Mouse (Mus musculus) hindbrain, postnatal 0 days (tissue): ENCODE results near the gene Rimbp2. TPM values are rescaled to one million over a fixed set of nuclear protein-coding genes. Genes with fewer than 3 reads are reported as not detected.
"Not testable (repeated sequence)": the region's sequence is repeated elsewhere in the genome, so short reads cannot be mapped to it uniquely, and the experiment has no call there.

Experiments
- ATAC-seq: fragments of 200-750 bp; cut with Nextera tagmentation; 2 replicates; pipeline ENCODE4 v1.8.0; 2017; ENCODE audit warnings: mild to moderate bottlenecking, moderate TSS enrichment, moderate library complexity
- DNase-seq: peaks from one replicate; pipeline ENCODE4 v3.0.0-alpha.2; 2015; ENCODE audit warnings: low spot score
- H3K27ac ChIP-seq: fragments of 300-500 bp; sonication (generic); 2 replicates; pipeline ENCODE4 v1.5.1; 2014; ENCODE audit warnings: mild to moderate bottlenecking
- H3K27me3 ChIP-seq: fragments of 300-500 bp; sonication (generic); 2 replicates; pipeline ENCODE4 v1.6.1; 2014; ENCODE audit warnings: low read length, mixed read lengths; ENCODE audit not compliant: insufficient read depth
- H3K36me3 ChIP-seq: fragments of 300-500 bp; sonication (generic); 2 replicates; pipeline ENCODE4 v1.6.1; 2014; ENCODE audit warnings: low read length, mixed read lengths; ENCODE audit not compliant: insufficient read depth
- H3K4me1 ChIP-seq: fragments of 300-500 bp; sonication (generic); 2 replicates; pipeline ENCODE4 v1.6.1; 2014; ENCODE audit warnings: antibody characterized with exemption, low read length, mixed read lengths; ENCODE audit not compliant: insufficient read depth
- H3K4me2 ChIP-seq: fragments of 300-500 bp; sonication (generic); 2 replicates; pipeline ENCODE4 v1.6.1; 2014; ENCODE audit warnings: low read depth, mild to moderate bottlenecking, low read length, moderate library complexity, mixed read lengths
- H3K4me3 ChIP-seq: fragments of 300-500 bp; sonication (generic); 2 replicates; pipeline ENCODE4 v1.5.1; 2014; ENCODE audit warnings: low read length
- H3K9ac ChIP-seq: fragments of 300-500 bp; sonication (generic); replicated peaks from 2 replicates; pipeline ENCODE4 v1.6.1; 2014; ENCODE audit warnings: mild to moderate bottlenecking, low read length, moderate library complexity, mixed read lengths
- H3K9me3 ChIP-seq: fragments of 300-500 bp; sonication (generic); 2 replicates; pipeline ENCODE4 v1.6.1; 2016; ENCODE audit warnings: low read length, mixed read lengths
- CTCF ChIP-seq: IDR thresholded peaks from 2 replicates; pipeline ENCODE4 v1.5.1; 2016; ENCODE audit warnings: antibody characterized with exemption, control low read depth, low read depth
- WGBS: fragments of 180-500 bp; shearing (Covaris S2); extraction: QIAGEN DNeasy Blood & Tissue Kit; methylation state at CpG from one replicate; pipeline ENCODE4 v1.1.7; 2014; 5-methylcytosine and 5-hydroxymethylcytosine counted together
- polyA plus RNA-seq: library from polyadenylated mRNA; unstranded; fragments of >200 nt; fragmentation: Nextera tagmentation; extraction: Ambion mirVana; gene quantifications from 2 replicates; pipeline ENCODE4 v1.2.1, GENCODE M21; 2015
- total RNA-seq: library from RNA; depleted of rRNA; stranded (reverse); fragments of >200 nt; gene quantifications from 2 replicates; pipeline ENCODE4 v1.2.3, GENCODE M21; 2014; rRNA removed

Rimbp2 gene
- total and polyA plus RNA-seq, 2 experiments from 2014 or later: 4.5 to 18.9 TPM

DNA sequence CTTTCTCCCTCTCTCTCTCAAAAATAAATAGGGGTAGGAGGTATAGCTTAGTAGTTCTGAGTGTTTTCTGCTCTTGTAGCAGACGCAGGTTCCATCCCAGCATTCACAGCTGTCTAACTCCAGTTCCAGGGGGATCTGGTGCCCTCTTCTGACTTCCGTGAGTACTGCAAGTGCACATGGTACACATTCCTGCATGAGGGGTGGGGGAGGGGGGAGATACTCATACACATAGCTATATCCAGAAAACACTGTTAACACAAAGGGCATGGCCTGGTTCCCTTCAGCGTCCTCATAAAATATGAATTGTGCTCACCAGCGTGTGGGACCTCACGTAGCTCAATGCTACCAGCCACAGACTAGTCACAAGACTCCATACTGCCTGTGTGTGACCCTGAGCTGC, 223.9 kb downstream of the Rimbp2 start:
- Histone ChIP-seq H3K4me3 (no peak overlapping the region), H3K4me2 (no peak overlapping the region), H3K27me3 (no peaks in the 10 kb centered on the region), H3K9ac (no peak overlapping the region), H3K36me3 (no peaks in the 10 kb centered on the region), H3K4me1 (no peaks in the 10 kb centered on the region), H3K27ac (no peak overlapping the region), H3K9me3 (no peaks in the 10 kb centered on the region)
- 79% methylated on average over 5 of the region's 5 CpGs for WGBS
- peak; percentile 61 for TF ChIP-seq CTCF
- ATAC-seq: no peak
- peak; percentile 47 for DNase-seq

DNA sequence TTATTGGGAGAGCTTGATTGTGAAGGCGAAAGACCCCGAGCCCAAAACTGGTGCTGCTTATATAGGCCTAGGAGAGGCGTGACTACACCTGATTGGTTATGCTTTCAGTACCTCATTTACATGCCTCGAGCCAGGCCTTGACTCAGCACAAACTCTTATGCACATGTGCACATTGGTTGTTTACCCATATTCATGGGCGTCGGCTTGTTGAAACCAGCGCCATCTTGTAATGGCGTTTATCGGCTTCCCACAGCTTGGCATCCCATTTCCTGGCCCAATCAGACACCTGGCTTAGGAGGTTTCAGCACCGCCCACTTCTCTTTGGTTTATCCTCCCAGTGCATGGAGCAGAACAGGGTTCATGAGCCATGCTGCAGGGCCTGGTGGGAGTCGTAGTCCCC, 232.8 kb downstream of the Rimbp2 start:
- not testable (repeated sequence) for H3K27ac ChIP-seq, ATAC-seq, H3K4me2 ChIP-seq, H3K9me3 ChIP-seq, DNase-seq, H3K9ac ChIP-seq, H3K36me3 ChIP-seq, H3K27me3 ChIP-seq, H3K4me1 ChIP-seq, H3K4me3 ChIP-seq
- WGBS: 88% methylated on average over 11 of the region's 11 CpGs

DNA sequence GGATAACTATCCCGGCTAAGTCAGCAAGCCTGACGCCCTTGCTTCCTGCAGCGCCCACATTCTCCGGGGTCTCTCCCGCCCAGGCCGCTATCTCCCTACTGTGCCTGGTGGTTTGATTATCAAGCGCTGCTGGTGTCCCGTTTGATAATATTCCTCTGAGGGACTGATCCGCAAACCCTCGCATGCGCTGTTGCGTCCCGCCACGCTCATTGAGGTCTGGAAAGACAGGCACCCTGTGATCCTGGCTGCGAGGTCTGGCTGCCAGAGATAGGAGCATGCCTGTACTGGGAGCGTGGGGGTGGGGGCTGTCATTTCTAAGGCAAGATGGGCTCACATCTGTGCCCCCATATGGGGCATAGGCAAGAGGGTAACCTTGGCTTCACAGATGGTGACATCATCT, 238.1 kb downstream of the Rimbp2 start:
- WGBS: 77% methylated on average over 16 of the region's 16 CpGs
- Histone ChIP-seq H3K9me3 (no peaks in the 10 kb centered on the region), H3K4me1 (no peaks in the 10 kb centered on the region), H3K36me3 (no peaks in the 10 kb centered on the region), H3K27ac (no peak overlapping the region), H3K27me3 (no peaks in the 10 kb centered on the region), H3K9ac (no peak overlapping the region), H3K4me2 (no peak overlapping the region), H3K4me3 (no peak overlapping the region)
- ATAC-seq (no peak), DNase-seq (no peak)
- no peak for TF ChIP-seq CTCF

DNA sequence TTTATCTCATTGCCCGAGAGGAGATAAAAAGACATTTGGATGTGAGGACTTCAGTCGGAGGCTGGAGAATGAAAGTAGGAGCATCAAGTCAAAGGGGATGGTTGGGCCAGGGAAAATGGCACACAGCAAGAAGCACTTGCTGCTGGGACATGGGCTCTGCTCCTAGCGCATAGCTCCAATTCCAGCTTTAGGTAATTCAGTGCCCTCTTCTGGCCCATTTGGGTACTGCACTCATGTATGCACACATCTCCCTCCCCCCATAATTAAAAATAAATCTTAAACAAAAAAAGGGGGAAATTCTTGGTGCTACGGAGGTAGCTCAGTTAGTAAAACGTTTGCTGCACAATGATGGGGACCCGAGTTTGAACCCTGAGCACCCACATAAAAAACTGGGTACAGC, 241.4 kb downstream of the Rimbp2 start:
- DNase-seq (peak; percentile 44), ATAC-seq (no peak)
- Histone ChIP-seq H3K36me3 (no peaks in the 10 kb centered on the region), H3K4me1 (no peaks in the 10 kb centered on the region), H3K4me2 (no peak overlapping the region), H3K27me3 (no peaks in the 10 kb centered on the region), H3K9me3 (no peaks in the 10 kb centered on the region), H3K9ac (no peak overlapping the region), H3K27ac (no peak overlapping the region), H3K4me3 (no peak overlapping the region)
- 89% methylated on average over 6 of the region's 6 CpGs for WGBS
- peak; percentile 64 for TF ChIP-seq CTCF

DNA sequence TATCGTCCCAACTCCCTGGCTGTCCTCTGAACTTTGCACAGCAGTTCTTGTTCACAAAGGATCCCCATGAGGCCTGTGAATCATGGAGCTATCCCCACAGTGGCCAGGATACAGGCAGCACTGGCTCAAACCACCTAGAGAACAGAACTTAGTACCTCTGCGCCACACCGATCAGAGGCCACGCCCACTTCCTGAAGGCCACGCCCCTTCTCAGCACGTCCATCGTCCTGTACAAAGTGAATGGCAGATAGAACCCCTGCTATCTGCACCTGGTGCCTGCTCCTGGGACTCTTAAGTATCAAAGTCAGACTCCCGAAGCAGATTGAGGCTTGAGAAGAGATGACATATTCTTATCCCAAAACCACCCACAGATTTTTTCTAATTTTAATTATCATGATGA, 242.7 kb downstream of the Rimbp2 start:
- no peak overlapping the region for H3K4me3 ChIP-seq
- H3K27me3 ChIP-seq: no peaks in the 10 kb centered on the region
- no peak overlapping the region for H3K27ac ChIP-seq
- no peak for TF ChIP-seq CTCF
- H3K4me1 ChIP-seq: no peaks in the 10 kb centered on the region
- DNase-seq (no peak), ATAC-seq (no peak)
- no peak overlapping the region for H3K4me2 ChIP-seq
- no peaks in the 10 kb centered on the region for H3K9me3 ChIP-seq
- H3K36me3 ChIP-seq: no peaks in the 10 kb centered on the region
- 26% methylated on average over 8 of the region's 8 CpGs for WGBS
- H3K9ac ChIP-seq: no peak overlapping the region

DNA sequence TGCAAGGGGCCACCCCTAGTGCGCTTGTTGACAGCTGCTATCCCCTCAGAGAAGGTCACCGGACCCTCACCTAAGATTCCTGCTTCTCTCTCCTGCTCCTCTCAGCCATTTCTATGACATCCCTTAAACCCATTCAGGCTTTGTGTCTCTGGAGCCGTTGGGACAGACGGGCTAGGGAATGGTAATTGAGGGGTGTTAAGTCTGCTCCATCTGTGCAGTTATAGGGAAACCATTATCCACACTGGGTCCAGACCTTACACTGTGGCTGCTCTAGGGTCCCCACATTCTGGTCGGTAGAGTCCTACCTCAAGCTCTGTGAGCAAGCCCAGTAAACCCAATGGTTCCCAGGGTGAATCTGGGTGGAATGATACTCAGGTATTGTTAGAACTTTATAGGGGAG, 244.4 kb downstream of the Rimbp2 start:
- no peak overlapping the region for H3K4me2 ChIP-seq
- no peaks in the 10 kb centered on the region for H3K36me3 ChIP-seq
- no peak overlapping the region for H3K9ac ChIP-seq
- DNase-seq: no peak
- WGBS: 63% methylated on average over 5 of the region's 5 CpGs
- H3K9me3 ChIP-seq: no peaks in the 10 kb centered on the region
- H3K27ac ChIP-seq: no peak overlapping the region
- H3K4me1 ChIP-seq: no peaks in the 10 kb centered on the region
- no peak overlapping the region for H3K4me3 ChIP-seq
- no peak for ATAC-seq
- no peaks in the 10 kb centered on the region for H3K27me3 ChIP-seq
- no peak for TF ChIP-seq CTCF

Other genes starting within 250 kb of the Rimbp2 start
- gene Stx2, start 55.1 kb upstream of the Rimbp2 start, total RNA-seq: 14.1 and 16.3 TPM in 2 replicates
- gene Stx2, start 55.1 kb upstream of the Rimbp2 start, polyA plus RNA-seq: 11.9 and 15.0 TPM in 2 replicates
- 156 and 159 TPM in 2 replicates for gene Ran, start 66.6 kb upstream of the Rimbp2 start, total RNA-seq
- gene Ran, start 66.6 kb upstream of the Rimbp2 start, polyA plus RNA-seq: 304 and 314 TPM in 2 replicates
- 0.52 and 0.54 TPM in 2 replicates for gene Adgrd1, start 143.3 kb upstream of the Rimbp2 start, total RNA-seq
- 0.21 and 0.23 TPM in 2 replicates for gene Adgrd1, start 143.3 kb upstream of the Rimbp2 start, polyA plus RNA-seq